Mouse (Mus musculus) forebrain, embryonic 10.5 days (tissue): ENCODE results near the gene Mut. TPM values are rescaled to one million over a fixed set of nuclear protein-coding genes. Genes with fewer than 3 reads are reported as not detected.

Experiments used
- DNase-seq: peaks from one replicate; pipeline ENCODE4 v3.0.0-alpha.2; 2017; ENCODE audit warnings: low spot score; ENCODE audit errors: extremely low spot score
- H3K27ac ChIP-seq: fragments of 300-500 bp; sonication (generic); 2 replicates; pipeline ENCODE4 v1.5.1; 2016; ENCODE audit warnings: mild to moderate bottlenecking
- H3K27me3 ChIP-seq: fragments of 300-500 bp; sonication (generic); 2 replicates; pipeline ENCODE4 v1.6.1; 2016; ENCODE audit warnings: mild to moderate bottlenecking; ENCODE audit not compliant: poor library complexity, severe bottlenecking
- H3K36me3 ChIP-seq: fragments of 300-500 bp; sonication (generic); replicated peaks from 2 replicates; pipeline ENCODE4 v1.6.1; 2016; ENCODE audit warnings: mild to moderate bottlenecking, moderate library complexity
- H3K4me1 ChIP-seq: fragments of 300-500 bp; sonication (generic); 2 replicates; pipeline ENCODE4 v1.6.1; 2016
- H3K4me3 ChIP-seq: fragments of 300-500 bp; sonication (generic); 2 replicates; pipeline ENCODE4 v1.5.1; 2016; ENCODE audit warnings: mild to moderate bottlenecking, moderate library complexity
- H3K9me3 ChIP-seq: fragments of 300-500 bp; sonication (generic); 2 replicates; pipeline ENCODE4 v1.6.1; 2016; ENCODE audit warnings: mild to moderate bottlenecking, moderate library complexity
- WGBS: fragments of 180-500 bp; shearing (Covaris S2); methylation state at CpG from one replicate; pipeline ENCODE4 v1.1.7; 2016; 5-methylcytosine and 5-hydroxymethylcytosine counted together
- polyA plus RNA-seq: library from polyadenylated mRNA; unstranded; fragments of >200 nt; fragmentation: Nextera tagmentation; extraction: Ambion mirVana; gene quantifications from 2 replicates; pipeline ENCODE4 v1.2.1, GENCODE M21; 2016

Mut gene
- polyA plus RNA-seq, 1 experiment from 2014 or later = 29.9 TPM

GRCm38 (mm10) chr17:40977914-40978313, 43.4 kb downstream of the Mut start:
- Histone ChIP-seq H3K9me3 (no peaks in the 10 kb centered on the region), H3K4me3 (no peak overlapping the region), H3K36me3 (no peaks in the 10 kb centered on the region), H3K27ac (no peak overlapping the region), H3K4me1 (no peaks in the 10 kb centered on the region), H3K27me3 (no peaks in the 10 kb centered on the region)
- 79% methylated on average over 11 of the region's 11 CpGs for WGBS
- no peak for DNase-seq

DNA sequence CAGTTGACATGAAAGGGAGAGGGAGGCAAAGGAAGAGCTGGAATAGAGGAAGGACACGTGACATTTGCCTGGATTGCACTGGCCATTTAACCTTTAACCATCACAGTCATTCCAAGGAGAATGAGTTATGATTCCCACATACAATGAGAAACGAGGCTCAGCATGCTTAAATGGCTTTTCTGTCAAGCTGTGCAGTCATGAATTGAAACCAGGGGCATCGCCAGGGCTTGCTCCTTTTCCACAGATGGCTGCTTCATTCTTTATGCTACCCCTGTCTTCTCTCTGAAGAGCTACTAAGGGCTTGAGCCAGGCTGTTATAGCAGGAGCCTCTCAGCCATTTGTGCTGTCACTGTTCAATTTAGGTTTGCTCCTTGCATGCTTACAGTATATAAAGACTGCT, 57.6 kb downstream of the Mut start:
- Histone ChIP-seq H3K9me3 (no peaks in the 10 kb centered on the region), H3K36me3 (no peaks in the 10 kb centered on the region), H3K4me3 (no peak overlapping the region), H3K4me1 (no peaks in the 10 kb centered on the region), H3K27me3 (no peaks in the 10 kb centered on the region), H3K27ac (no peak overlapping the region)
- no peak for DNase-seq
- WGBS = 61% methylated on average over 3 of the region's 3 CpGs

Other genes with a start within 250 kb of the Mut start
- not detected in 2 replicates for gene Esp1, start 207.6 kb upstream of the Mut start, polyA plus RNA-seq
- gene Crisp2, start 127.7 kb upstream of the Mut start, polyA plus RNA-seq = not detected in 2 replicates
- 5.7 and 8.2 TPM in 2 replicates for gene Rhag, start 123.6 kb upstream of the Mut start, polyA plus RNA-seq
- 1.0 and 1.1 TPM in 2 replicates for gene 9130008F23Rik, start 54.1 kb upstream of the Mut start, polyA plus RNA-seq
- 0.21 and 0.29 TPM in 2 replicates for gene Glyatl3, start 20.3 kb upstream of the Mut start, polyA plus RNA-seq
- gene Cenpq, start 362 bp downstream of the Mut start, polyA plus RNA-seq = 40.2 and 44.5 TPM in 2 replicates